Mouse (Mus musculus): Measurements from ENCODE around the gene Ppp5c. TPM values are rescaled to one million over a fixed set of nuclear protein-coding genes. Genes with fewer than 3 reads are reported as not detected.

The Ppp5c gene
- polyA plus RNA-seq, 1 experiment from 2014 or later, result 112 TPM

DNA sequence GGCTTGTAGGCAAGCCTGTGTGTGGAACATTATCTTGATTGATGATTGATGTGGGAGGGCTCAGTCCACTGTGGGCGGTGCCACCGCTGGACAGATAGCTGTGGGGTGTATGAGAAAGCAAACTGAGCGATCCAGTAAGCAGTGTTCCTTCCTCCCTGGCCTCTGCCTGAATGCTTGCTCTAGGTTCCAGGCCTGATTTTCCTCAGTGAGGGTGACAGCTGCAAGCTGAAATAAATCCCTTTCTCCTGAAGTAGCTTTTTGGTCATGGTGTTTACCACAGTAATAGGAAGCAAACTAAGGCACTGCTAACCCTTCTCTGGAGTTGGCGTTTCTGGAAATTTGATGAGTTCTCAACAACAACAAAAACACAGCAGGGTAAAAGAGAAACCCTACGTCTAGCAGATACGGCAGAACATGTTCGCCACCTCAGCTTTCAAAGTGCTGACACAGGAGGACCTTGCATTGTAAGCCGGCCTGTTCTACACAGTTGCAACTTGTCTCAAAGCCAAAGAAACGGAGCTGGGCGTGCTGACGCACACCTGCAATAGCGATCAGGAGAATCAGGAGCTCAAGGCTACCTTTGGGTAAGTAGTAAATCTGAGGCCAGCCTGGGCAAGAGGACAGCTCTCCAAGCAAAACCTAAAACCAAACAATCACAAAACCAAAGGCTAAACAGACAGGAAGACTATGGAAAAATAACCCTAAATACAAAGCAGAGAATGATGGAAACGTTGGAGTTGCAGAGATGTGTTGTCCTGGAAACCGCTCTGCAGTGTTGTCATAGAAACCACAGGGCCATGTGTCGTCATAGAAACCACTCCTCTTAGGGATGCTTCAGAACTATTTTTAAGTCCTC, 71.1 kb downstream of the Ppp5c start:
- Histone ChIP-seq H3K9me3 (no peaks in the 10 kb centered on the region), H3K9ac (no peak overlapping the region), H3K4me1 (peaks cover 21% of the 10 kb centered on the region), H3K36me3 (no peaks in the 10 kb centered on the region), H3K4me3 (no peak overlapping the region), H3K27ac (no peak overlapping the region), H3K27me3 (replicated peaks) (no peaks in the 10 kb centered on the region), H3K4me2 (replicated peaks) (peak overlapping the region; percentile 10)
- ATAC-seq (ENCODE audit: low FRiP score, low read depth), result no peak
- 43% methylated on average over 15 of the region's 15 CpGs for WGBS

DNA sequence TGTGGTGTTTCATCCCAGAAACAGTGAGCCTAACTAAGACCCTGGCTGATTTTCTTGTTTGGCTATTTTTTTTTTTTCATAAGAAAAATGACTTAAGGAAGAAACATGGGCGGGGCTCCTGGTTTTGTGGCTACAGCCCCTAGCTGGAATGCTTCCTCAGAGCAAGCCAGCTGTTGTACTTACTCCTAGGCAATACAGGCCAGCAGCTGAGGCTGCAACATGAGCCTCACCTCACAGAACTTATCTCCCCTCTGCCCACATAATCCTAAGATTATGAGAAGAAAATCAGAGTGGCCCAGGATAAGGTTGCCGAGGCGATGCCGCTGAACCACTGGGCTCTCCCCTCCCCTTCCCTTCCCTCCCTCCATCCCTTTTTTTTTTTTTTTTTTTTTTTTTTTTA, 72.0 kb downstream of the Ppp5c start:
- ATAC-seq (ENCODE audit: low FRiP score, low read depth), result no peak
- no peaks in the 10 kb centered on the region for H3K36me3 ChIP-seq
- H3K4me2 ChIP-seq (replicated peaks), result no peak overlapping the region
- no peak overlapping the region for H3K9ac ChIP-seq
- no peaks in the 10 kb centered on the region for H3K9me3 ChIP-seq
- WGBS, result 88% methylated on average over 4 of the region's 4 CpGs
- H3K27me3 ChIP-seq (replicated peaks), result no peaks in the 10 kb centered on the region
- H3K4me1 ChIP-seq, result peaks cover 17% of the 10 kb centered on the region
- H3K27ac ChIP-seq, result no peak overlapping the region
- no peak overlapping the region for H3K4me3 ChIP-seq

Other genes with a start within 250 kb of the Ppp5c start
- gene Slc1a5, start 246.6 kb downstream of the Ppp5c start, polyA plus RNA-seq (2016; fragmentation: Nextera tagmentation; extraction: Ambion mirVana), result 17.8 and 18.9 TPM in 2 replicates
- gene Strn4, start 212.0 kb downstream of the Ppp5c start, polyA plus RNA-seq (2016; fragmentation: Nextera tagmentation; extraction: Ambion mirVana), result 170 and 172 TPM in 2 replicates
- 35.7 and 36.2 TPM in 2 replicates for gene Fkrp, start 211.2 kb downstream of the Ppp5c start, polyA plus RNA-seq (2016; fragmentation: Nextera tagmentation; extraction: Ambion mirVana)
- 9.5 and 10.4 TPM in 2 replicates for gene Prkd2, start 185.0 kb downstream of the Ppp5c start, polyA plus RNA-seq (2016; fragmentation: Nextera tagmentation; extraction: Ambion mirVana)
- 9.0 and 10.2 TPM in 2 replicates for gene Dact3, start 152.6 kb downstream of the Ppp5c start, polyA plus RNA-seq (2016; fragmentation: Nextera tagmentation; extraction: Ambion mirVana)
- gene Gng8, start 136.1 kb downstream of the Ppp5c start, polyA plus RNA-seq (2016; fragmentation: Nextera tagmentation; extraction: Ambion mirVana), result 8.4 and 9.6 TPM in 2 replicates
- 1.5 and 3.0 TPM in 2 replicates for gene Ptgir, start 121.4 kb downstream of the Ppp5c start, polyA plus RNA-seq (2016; fragmentation: Nextera tagmentation; extraction: Ambion mirVana)
- gene Calm3, start 103.8 kb downstream of the Ppp5c start, polyA plus RNA-seq (2016; fragmentation: Nextera tagmentation; extraction: Ambion mirVana), result 213 and 232 TPM in 2 replicates
- 40.2 and 47.5 TPM in 2 replicates for gene Pnmal2, start 83.2 kb downstream of the Ppp5c start, polyA plus RNA-seq (2016; fragmentation: Nextera tagmentation; extraction: Ambion mirVana)
- 25.6 and 26.2 TPM in 2 replicates for gene Pnmal1, start 68.2 kb downstream of the Ppp5c start, polyA plus RNA-seq (2016; fragmentation: Nextera tagmentation; extraction: Ambion mirVana)
- gene Gm42372, start 44.8 kb downstream of the Ppp5c start, polyA plus RNA-seq (2016; fragmentation: Nextera tagmentation; extraction: Ambion mirVana), result 1.5 and 2.0 TPM in 2 replicates
- gene Ccdc8, start 35.2 kb downstream of the Ppp5c start, polyA plus RNA-seq (2016; fragmentation: Nextera tagmentation; extraction: Ambion mirVana), result 7.9 and 15.3 TPM in 2 replicates
- gene Hif3a, start 34.5 kb upstream of the Ppp5c start, polyA plus RNA-seq (2016; fragmentation: Nextera tagmentation; extraction: Ambion mirVana), result 5.2 and 5.7 TPM in 2 replicates
- 0.27 and 0.28 TPM in 2 replicates for gene Psg16, start 46.1 kb upstream of the Ppp5c start, polyA plus RNA-seq (2016; fragmentation: Nextera tagmentation; extraction: Ambion mirVana)
- gene Ceacam3, start 122.4 kb upstream of the Ppp5c start, polyA plus RNA-seq (2016; fragmentation: Nextera tagmentation; extraction: Ambion mirVana), result not detected in 2 replicates
- not detected in 2 replicates for gene Psg29, start 175.6 kb upstream of the Ppp5c start, polyA plus RNA-seq (2016; fragmentation: Nextera tagmentation; extraction: Ambion mirVana)